13 mouse cellular contexts compared by ENCODE assay signal in genomic region chr13:44795891-44796290, GRCm38 (mm10).
A peak's percentile ranks its signal among the peaks of the same experiment; 100 is the strongest.
DNase-seq lines count a peak whose midpoint lies in the region; ATAC-seq and TF ChIP-seq lines count a peak whose summit lies in the region.
"Had no signal": no experiment of that assay in that cellular context is flagged by ENCODE, and none has a peak within 500 bp of the region (broad histone marks: within the 10 kb centered on the region; RNA-seq: fewer than 3 reads in every experiment).

No protein-coding gene starts in this region.

- no peak for ATAC-seq in hindbrain, embryonic 12.5 days (ENCODE audit: low FRiP score)
- ATAC-seq in embryonic facial prominence, embryonic 14.5 days (ENCODE audit: low read depth): no peak
- no peak for ATAC-seq in hindbrain, postnatal 0 days
- ATAC-seq in liver, embryonic 12.5 days: no peak
- no peak for ATAC-seq in erythroid progenitor cell, adult 5-6 weeks (replicated peaks; ENCODE audit: low FRiP score, poor library complexity, severe bottlenecking)

- no peaks in the 10 kb centered on the region for H3K9me3 ChIP-seq in hindbrain, embryonic 10.5 days
- H3K9me3 ChIP-seq in hindbrain, embryonic 12.5 days (replicated peaks): no peaks in the 10 kb centered on the region
- H3K9me3 ChIP-seq in embryonic facial prominence, embryonic 14.5 days (ENCODE audit: control insufficient read depth, low read length): no peaks in the 10 kb centered on the region
- H3K9me3 ChIP-seq in hindbrain, postnatal 0 days (ENCODE audit: low read length): no peaks in the 10 kb centered on the region
- H3K9me3 ChIP-seq in liver, embryonic 12.5 days (replicated peaks): no peaks in the 10 kb centered on the region
- H3K9me3 ChIP-seq: liver, embryonic 15.5 days had no signal

- no peak overlapping the region for H3K27ac ChIP-seq in hindbrain, embryonic 10.5 days
- no peak overlapping the region for H3K27ac ChIP-seq in hindbrain, embryonic 12.5 days
- no peak overlapping the region for H3K27ac ChIP-seq in embryonic facial prominence, embryonic 14.5 days (replicated peaks; ENCODE audit: low read depth, low read length)
- no peak overlapping the region for H3K27ac ChIP-seq in hindbrain, postnatal 0 days
- no peak overlapping the region for H3K27ac ChIP-seq in liver, embryonic 12.5 days
- H3K27ac ChIP-seq: left cerebral cortex, adult 2 months; liver, embryonic 15.5 days had no signal

- peaks cover 28% of the 10 kb centered on the region for H3K4me1 ChIP-seq in hindbrain, embryonic 10.5 days (replicated peaks)
- peaks cover 25% of the 10 kb centered on the region for H3K4me1 ChIP-seq in hindbrain, embryonic 12.5 days
- H3K4me1 ChIP-seq in embryonic facial prominence, embryonic 14.5 days (ENCODE audit: control insufficient read depth, insufficient read depth, low read length): peaks cover 24% of the 10 kb centered on the region
- no peaks in the 10 kb centered on the region for H3K4me1 ChIP-seq in hindbrain, postnatal 0 days (ENCODE audit: insufficient read depth, low read length)
- H3K4me1 ChIP-seq in liver, embryonic 12.5 days: peaks cover 39% of the 10 kb centered on the region

- no peak overlapping the region for H3K4me2 ChIP-seq in hindbrain, embryonic 12.5 days (replicated peaks)
- H3K4me2 ChIP-seq in embryonic facial prominence, embryonic 14.5 days (ENCODE audit: low read depth, low read length): no peak overlapping the region
- H3K4me2 ChIP-seq in hindbrain, postnatal 0 days (ENCODE audit: low read depth, low read length): no peak overlapping the region
- no peak overlapping the region for H3K4me2 ChIP-seq in liver, embryonic 12.5 days
- H3K4me2 ChIP-seq: liver, embryonic 15.5 days had no signal

- peak; percentile 10 for DNase-seq in hindbrain, embryonic 10.5 days (ENCODE audit: low spot score)
- DNase-seq in Muller cell, postnatal 12 days (ENCODE audit: inconsistent ontology term): peak; percentile 16
- peak; percentile 59 for DNase-seq in embryonic facial prominence, embryonic 14.5 days (ENCODE audit: low spot score)
- peak; percentile 23 for DNase-seq in hindbrain, postnatal 0 days (ENCODE audit: low spot score)
- no peak for DNase-seq in kidney, postnatal 36 days
- DNase-seq: heart, adult 18-20 months; kidney, postnatal 25 days; lung, postnatal 4 days had no signal

- H3K27me3 ChIP-seq in hindbrain, embryonic 10.5 days (ENCODE audit: insufficient read depth, poor library complexity, severe bottlenecking): no peaks in the 10 kb centered on the region
- no peaks in the 10 kb centered on the region for H3K27me3 ChIP-seq in hindbrain, embryonic 12.5 days
- H3K27me3 ChIP-seq in embryonic facial prominence, embryonic 14.5 days (replicated peaks; ENCODE audit: control insufficient read depth, insufficient read depth, low read length): no peaks in the 10 kb centered on the region
- no peaks in the 10 kb centered on the region for H3K27me3 ChIP-seq in hindbrain, postnatal 0 days (ENCODE audit: insufficient read depth, low read length)
- H3K27me3 ChIP-seq in liver, embryonic 12.5 days (replicated peaks): no peaks in the 10 kb centered on the region
- H3K27me3 ChIP-seq: liver, embryonic 15.5 days had no signal

- no peaks in the 10 kb centered on the region for H3K36me3 ChIP-seq in hindbrain, embryonic 10.5 days
- H3K36me3 ChIP-seq in hindbrain, embryonic 12.5 days: no peaks in the 10 kb centered on the region
- no peaks in the 10 kb centered on the region for H3K36me3 ChIP-seq in embryonic facial prominence, embryonic 14.5 days (ENCODE audit: control insufficient read depth, insufficient read depth, low read length)
- H3K36me3 ChIP-seq in hindbrain, postnatal 0 days (ENCODE audit: insufficient read depth, low read length): no peaks in the 10 kb centered on the region
- H3K36me3 ChIP-seq in liver, embryonic 12.5 days: no peaks in the 10 kb centered on the region
- H3K36me3 ChIP-seq: liver, embryonic 15.5 days had no signal

- TF ChIP-seq CTCF in hindbrain, postnatal 0 days (IDR thresholded peaks at IDR 0.05; ENCODE audit: low read depth): no peak

- 42% methylated on average over 3 of the region's 3 CpGs for WGBS in hindbrain, embryonic 10.5 days
- 33% methylated on average over 3 of the region's 3 CpGs for WGBS in hindbrain, embryonic 12.5 days
- 41% methylated on average over 3 of the region's 3 CpGs for WGBS in embryonic facial prominence, embryonic 14.5 days
- 25% methylated on average over 3 of the region's 3 CpGs for WGBS in hindbrain, postnatal 0 days
- 77% methylated on average over 3 of the region's 3 CpGs for WGBS in liver, embryonic 12.5 days (ENCODE audit: insufficient replicate concordance)

- no peak overlapping the region for H3K9ac ChIP-seq in hindbrain, embryonic 12.5 days
- H3K9ac ChIP-seq in embryonic facial prominence, embryonic 14.5 days (ENCODE audit: low read depth, low read length): no peak overlapping the region
- no peak overlapping the region for H3K9ac ChIP-seq in hindbrain, postnatal 0 days (replicated peaks; ENCODE audit: low read length)
- no peak overlapping the region for H3K9ac ChIP-seq in liver, embryonic 12.5 days
- H3K9ac ChIP-seq: liver, embryonic 15.5 days had no signal

- no peak overlapping the region for H3K4me3 ChIP-seq in hindbrain, embryonic 10.5 days
- H3K4me3 ChIP-seq in hindbrain, embryonic 12.5 days: no peak overlapping the region
- no peak overlapping the region for H3K4me3 ChIP-seq in embryonic facial prominence, embryonic 14.5 days (ENCODE audit: low read depth, low read length)
- no peak overlapping the region for H3K4me3 ChIP-seq in hindbrain, postnatal 0 days (ENCODE audit: low read length)
- H3K4me3 ChIP-seq in liver, embryonic 12.5 days: no peak overlapping the region
- H3K4me3 ChIP-seq: left cerebral cortex, adult 2 months; liver, embryonic 15.5 days had no signal

Comparison
In these comparisons a context has a peak if more than half of its experiments do, and no peak if none do; other contexts are left out.
1. DNase-seq: peak in hindbrain, embryonic 10.5 days (single experiment), Muller cell, postnatal 12 days (single experiment), embryonic facial prominence, embryonic 14.5 days (single experiment) and hindbrain, postnatal 0 days (single experiment); none in kidney, postnatal 36 days (0 of 2).